Mouse (Mus musculus) testis, postnatal 14 days (tissue): ENCODE measurements at regions not wholly inside any gene's neighbourhood (a gene's known extent, or its start where the extent isn't known, plus 50 kb on each side); places are given as distances from the start of the nearest gene placed in this dataset.
A peak's percentile ranks its signal among the peaks of the same experiment; 100 is the strongest.
"Not testable (repeated sequence)": the region's sequence is repeated elsewhere in the genome, so short reads cannot be mapped to it uniquely, and the experiment has no call there.

Experiments
- DNase-seq: peaks from one replicate; pipeline ENCODE4 v3.0.0; 2021; ENCODE audit warnings: low spot score

DNA sequence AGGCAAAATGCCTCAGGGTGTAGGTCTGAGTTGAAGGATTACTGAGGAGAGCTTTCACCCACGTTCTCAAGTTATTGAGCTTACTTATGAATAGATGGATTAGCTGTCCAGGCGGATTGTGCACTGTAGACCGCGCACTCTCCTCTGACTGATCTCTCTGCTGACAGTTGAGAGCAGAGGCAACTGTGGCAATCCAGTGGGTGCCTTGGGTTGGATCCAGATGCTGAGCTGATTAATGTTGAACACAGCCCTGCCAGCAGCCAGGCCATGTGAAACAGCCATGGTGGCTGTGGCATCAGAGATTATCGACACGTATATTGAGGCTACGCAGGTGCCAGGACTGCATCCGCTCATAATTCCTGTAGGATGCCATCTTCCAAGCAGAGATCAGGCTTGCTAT, 53.6 kb downstream of the Gm10320 start:
- DNase-seq = no peak

DNA sequence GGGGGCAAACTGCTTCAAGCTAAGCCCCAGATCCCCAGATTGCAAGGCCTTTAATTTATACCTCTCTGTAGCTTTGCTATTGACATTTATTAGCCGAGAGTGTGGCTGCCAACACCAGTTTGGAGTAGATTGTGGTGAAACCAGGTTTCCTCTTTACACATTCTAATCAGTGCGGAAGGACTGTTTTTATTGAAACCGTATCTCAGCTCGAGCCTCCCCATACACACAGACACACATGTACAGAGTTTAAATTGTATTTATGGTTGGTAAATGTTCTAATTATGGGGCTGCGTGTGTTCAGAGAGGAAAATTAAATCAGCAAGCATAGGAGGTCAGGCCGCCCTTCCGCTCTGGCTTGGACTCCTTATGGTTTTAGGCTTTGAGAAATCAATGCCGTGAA, 54.8 kb downstream of the Gm10320 start:
- DNase-seq = no peak

DNA sequence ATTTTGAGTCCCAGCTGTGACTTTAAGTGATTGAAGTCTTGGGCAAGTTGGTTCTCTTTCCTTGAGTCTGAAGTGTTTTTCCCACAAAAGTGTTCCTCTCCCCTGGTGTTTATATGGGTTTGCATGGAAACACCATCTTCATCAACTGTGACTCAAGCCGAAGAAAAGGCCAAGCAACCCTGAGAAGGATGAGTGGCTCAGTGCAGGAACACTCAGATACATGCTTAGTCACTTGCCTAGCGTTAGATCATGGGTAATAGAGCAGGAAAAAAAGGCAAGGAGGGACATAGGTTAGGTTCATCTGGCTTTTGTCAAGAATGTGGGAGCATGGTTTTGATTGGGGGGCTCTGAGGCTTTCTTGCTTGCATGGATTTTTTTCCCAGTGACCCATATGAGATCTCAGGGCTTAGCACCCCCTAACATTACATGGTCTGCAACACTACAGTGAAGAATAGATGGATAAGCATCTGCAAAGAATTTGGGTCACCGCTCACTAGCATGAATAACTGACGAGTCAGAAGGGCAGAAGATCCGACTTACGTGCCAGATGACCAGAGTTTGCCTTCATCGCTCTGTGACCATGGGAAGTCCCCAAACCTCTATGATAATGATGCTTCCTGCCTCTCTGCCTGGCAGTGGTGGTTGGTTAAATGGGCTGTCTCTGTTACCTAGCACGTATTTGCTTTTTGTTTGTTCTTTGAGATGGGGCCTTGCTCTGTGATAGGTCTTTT, 56.4 kb downstream of the Gm10320 start:
- DNase-seq = no peak

DNA sequence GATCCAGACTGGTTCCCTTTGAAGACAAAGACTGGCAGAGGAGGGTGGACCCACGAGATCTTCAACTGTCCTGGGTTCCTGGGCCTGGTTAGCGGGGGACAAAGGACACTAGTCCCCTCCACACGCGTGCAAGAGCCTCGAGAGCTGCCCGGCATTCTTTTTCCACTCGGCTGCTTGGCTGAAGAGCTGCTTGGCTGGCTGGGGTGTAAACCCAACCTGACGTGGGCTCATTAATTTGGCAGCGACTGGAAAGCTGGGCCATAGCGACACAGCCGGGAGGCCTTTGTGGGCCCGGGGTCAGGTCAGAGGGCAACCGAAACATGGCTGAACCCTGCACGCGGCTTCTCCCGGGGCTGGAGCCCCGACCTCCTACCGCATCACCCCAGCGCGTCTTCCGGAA, 62.0 kb downstream of the Gm10320 start:
- DNase-seq = no peak

DNA sequence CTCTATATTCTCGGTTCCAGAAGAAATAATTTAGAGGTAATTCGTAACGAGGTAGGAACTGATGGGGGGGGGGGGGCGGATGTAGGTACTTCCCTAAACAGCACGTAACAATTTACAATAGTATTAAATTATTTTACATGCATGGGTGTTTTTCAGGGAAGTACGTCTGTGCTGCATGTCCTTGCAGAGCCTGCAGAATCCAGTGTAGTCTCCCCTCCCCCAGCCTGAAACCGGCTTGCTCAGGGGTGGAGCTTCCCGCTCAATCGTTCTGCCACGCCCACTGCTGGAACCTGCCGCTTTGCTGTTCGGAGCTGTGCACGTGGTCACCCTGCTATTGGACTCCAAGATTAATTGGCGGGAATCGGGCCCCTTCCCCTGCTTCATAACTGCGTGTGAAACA, 64.1 kb downstream of the Gm10320 start:
- not testable (repeated sequence) for DNase-seq

DNA sequence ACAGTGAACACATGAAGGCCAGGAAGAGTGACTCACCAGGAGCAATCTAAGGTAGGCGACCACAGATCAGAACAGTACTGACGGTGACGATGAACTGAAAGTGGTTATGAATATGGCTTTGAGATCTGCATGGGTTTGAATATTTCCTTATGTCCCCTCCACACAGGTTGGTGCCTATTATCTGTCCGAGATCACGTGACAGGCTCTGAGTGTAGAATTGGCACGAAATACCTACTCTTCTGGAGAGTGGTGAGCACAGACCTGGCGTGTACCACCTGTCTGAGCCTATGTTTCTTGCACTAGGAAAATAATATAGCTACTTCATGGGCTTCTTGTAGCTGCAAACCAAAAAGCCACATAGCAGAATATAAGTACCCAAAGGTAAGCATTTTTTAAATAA, 66.8 kb downstream of the Gm10320 start:
- DNase-seq = no peak

DNA sequence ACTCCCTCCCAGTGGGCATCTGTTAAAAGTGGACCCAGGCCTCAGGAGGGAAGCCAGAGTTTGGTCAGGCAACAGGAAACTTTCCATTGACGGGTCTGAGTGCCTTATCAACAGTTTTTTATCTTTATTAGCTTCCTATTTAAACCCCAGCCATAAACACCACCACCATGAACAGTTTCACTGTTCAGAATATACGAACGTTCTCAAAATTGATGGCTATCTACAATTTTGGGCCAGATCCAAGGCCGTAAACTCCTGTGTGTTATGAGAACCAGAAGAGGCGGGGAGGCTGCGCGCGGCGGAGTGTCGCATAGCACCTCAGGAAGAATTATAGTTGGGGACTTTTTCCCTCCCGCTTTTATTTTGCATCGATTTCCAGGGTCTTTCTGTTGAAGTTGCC, 67.8 kb downstream of the Gm10320 start:
- DNase-seq = no peak

DNA sequence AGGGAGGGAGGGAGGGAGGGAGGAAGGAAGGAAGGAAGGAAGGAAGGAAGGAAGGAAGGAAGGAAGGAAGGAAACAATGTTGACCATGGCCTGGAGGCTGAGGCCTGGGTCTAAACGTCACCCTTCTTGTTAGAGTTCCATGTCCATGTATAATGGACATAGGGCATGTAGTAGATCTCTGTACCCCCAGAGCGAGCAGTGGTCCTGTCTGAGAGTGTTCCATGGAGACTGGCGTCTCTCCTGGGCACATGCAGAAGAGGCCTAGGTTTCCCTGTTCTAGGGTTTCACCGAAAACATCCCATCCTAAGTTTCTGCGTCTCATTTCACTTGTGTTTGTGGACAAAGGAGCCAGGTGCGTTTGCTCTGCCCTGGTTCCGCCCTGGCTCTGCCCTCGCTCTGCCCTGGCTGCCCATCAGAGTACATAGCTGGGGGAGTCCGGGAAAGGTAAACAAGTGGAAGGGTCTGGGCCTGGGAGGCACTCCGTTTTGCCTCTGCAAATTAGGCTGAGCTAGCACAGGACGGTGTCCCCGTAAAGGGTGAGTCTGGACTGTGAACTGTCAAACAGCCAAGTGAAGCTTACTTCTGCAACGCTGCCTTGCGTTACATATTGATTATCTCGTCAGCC, 66.5 kb downstream of the Foxd1 start:
- no peak for DNase-seq

DNA sequence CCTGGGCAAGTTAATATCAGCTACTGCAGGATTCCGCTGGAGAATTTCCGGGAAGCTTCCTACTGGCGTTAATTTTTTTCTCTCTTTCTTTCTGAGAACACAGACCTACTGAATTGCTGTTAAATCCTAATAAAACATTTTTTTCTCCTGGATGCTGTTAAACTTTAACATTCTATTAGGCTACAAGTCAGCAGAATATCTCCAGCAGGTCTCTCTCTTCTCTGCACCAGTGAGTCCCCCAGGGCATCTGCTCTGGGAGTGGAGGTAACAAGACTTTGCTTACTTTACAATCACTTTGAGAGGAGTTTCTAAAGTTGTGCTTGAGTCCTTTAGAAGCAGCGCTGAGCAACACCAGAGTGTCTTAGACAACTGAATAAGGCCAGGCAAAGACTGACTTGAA, 63.7 kb downstream of the Foxd1 start:
- no peak for DNase-seq

DNA sequence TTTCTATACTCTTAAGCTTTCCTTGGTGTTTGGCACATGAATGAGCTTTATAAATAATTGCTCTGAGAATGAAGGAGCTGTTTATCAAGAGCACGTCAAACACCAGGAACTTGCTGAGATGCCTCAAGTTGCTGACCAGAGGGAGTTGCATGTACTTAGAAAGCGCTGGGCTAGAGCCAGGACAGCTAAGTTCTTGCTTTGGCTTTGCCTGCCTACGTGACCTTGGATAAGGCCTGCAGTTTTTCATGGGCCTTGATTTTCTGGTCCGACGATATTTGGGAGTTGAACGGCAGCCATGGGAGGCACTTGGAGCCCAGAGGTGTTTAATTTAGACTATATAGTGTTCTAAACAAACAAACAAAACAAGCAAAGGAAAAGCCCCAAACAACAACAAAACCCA, 62.4 kb downstream of the Foxd1 start:
- DNase-seq = peak; percentile 64

DNA sequence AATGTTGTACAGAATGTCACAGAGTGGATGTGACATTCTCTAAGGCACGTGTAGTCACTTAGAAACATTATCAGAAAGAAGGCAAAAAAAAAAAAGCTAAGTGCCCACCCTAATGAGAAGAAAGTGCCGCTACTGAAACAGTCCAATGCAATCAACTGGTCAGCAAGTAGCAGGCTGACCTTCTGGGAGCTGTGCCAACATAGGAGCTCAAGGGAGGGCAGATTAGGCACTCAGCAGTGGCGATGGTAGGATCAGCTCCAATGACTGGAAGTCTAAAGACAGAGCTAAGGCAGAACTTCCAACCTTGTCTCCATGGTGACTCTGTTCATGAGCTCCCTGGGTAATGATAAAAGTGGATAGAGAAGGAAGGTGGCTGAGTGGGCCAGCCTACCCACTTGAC, 60.8 kb downstream of the Foxd1 start:
- DNase-seq = peak; percentile 44

DNA sequence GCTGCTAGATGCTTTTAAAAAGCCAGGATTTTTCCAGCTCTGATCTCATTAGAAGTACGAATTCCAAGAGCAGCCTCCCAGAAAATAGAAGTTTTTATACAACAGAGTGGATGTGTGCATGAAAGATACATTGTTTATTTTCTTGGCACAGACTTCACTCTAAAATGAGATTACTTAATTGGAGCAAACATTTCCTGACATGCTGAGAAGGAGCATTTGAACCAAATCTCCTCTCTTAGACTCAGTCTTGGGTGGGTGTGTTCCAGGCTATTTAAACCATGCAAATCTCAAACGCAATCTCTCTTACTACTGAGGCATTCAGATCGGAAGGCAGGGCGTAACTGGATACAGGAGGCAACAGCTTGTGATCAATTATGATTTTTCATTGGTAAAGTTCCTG, 59.2 kb downstream of the Foxd1 start:
- no peak for DNase-seq
